Mouse (Mus musculus) kidney, postnatal 10 days (tissue): Measurements from ENCODE around the gene Ccdc117.
"Not testable (repeated sequence)": the region's sequence is repeated elsewhere in the genome, so short reads cannot be mapped to it uniquely, and the experiment has no call there.

Experiments used
- DNase-seq: peaks from one replicate; pipeline ENCODE4 v3.0.0; 2021; ENCODE audit warnings: mixed read lengths

Gene Ccdc117

DNA sequence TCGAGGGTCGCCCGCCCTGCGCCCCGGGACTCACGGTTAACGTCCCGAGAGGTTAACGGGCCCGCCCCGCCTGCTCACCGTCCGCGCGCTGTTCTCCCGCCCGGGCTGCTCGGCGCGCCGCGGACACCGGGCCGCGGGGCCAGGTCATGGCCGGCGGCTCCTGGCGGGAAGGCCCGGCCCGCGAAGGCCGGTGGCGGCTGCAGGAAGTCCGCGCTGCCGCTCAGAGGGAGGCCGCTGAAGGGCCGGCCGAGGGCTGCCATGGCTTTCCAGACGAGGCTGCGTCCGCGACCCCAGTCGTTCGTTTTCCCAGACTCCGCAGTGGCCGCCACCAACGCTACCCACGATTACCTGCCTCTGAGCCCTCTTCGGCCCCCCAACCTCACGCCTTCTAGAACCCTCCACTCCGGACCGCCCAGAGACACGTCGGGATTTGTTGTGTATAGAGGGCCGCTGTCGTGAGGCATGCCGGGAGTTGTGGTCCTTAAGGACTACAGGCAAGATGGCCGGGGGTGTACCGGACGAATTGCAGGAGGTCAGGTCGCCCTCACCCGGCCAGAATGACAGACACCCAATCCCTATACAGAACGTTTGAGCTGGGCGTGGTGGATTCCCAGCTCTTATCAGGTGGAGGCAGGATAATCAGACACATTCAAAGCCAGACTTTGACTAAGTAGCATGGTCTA is at the start of gene Ccdc117:
Gene Ccdc117, minus strand, starts transcription at position 389 of the 683 bp plus-strand sequence.
- peak; percentile 94 for DNase-seq

DNA sequence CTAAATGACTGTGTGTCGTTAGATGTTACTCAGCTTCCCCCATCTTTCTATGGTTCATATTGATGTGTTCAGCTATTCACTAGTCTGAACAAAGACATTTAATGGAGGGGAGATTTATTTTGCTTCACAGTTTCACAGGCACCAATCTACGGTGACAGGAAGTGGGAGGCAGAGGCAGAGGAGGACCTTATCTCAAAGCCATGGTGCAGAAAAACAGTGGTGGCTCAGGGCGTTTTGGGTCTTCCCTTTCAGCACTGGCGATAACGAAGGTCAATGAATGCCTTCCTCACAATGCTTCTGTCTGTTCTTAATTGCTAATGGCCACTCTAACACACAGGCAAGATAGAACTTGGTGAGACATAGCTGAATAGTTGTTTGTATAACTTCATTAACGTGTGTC is 33.1 kb upstream of the Ccdc117 start:
- no peak for DNase-seq

DNA sequence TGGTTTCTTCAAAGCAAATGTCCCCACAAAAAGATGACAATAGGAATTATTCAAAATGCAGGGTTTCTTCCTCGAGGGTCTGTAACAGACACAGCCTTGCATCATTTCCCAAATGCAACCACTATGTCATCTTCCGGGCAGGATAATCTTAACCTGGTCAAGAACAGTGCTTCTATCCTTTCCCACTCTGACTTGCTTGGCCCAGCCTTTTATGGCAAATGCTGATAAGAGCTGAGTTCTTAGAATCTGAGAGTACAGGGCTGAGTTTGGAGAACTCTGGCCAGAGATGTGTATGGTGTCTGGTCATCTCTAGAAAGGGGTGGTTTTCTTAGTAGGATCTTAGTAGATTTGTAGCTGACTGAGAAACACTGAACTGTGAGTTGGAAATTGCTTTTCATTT is 31.8 kb upstream of the Ccdc117 start:
- no peak for DNase-seq

DNA sequence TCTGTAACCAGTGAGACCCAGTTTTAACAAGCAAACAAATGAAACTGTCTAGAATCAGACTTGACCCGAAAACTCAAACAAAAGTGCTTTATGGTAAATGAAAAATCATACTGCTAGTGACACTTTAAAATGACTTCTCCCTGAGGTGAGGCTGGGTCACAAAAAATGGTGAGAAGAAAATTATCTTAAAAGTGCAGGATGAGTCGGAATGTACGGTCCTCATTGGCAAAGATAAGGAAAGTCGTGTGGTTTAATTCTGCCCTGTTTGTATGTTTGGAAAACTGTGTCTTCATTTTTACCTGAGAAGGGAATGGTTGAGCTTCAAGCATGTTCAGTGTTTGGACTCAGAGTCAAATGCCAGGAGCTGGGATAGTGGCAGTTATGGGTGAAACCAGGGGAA is 29.9 kb upstream of the Ccdc117 start:
- no peak for DNase-seq

DNA sequence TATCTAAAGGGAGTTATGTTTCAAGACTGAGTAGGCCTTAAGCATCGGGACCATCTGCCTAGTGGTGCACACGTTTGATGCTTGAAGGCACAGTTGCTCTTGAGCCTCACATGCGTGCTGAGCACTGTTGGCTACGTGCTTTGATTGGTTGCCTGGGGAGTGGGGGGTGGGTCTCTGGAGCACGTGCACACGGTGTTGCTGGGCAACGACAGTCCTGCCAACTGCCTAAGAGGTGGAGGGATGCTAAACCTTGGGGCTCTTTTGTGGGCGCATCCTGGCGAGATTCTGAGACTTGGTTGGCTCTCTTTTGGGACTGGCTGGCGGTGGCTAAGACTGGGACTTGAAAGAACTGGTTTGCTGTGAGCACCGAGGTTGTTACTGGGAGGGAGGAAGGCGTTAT is 27.5 kb upstream of the Ccdc117 start, which contains the start of gene Ankrd36:
Gene Ankrd36, plus strand, starts transcription at position 211 of the 400 bp plus-strand sequence.
- no peak for DNase-seq

DNA sequence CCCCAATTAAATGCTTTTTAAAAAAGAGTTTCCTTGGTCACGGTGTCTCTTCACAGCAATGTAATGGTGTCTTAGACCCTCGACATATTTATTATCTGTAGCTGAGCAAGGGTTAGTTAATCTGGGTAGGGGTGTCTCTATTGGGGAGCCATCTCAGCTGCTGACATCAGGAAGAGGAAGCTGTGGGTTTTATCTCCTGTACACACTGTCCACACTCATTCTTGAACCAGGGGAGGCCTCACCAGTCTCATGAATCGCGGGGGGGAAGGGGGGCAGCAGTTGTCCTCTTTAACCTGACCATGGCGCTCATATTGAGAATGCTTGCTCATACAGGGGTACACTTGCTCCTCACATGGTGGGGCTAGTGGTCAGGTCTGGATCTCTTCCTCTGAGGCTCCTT is 26.1 kb upstream of the Ccdc117 start:
- DNase-seq: no peak

DNA sequence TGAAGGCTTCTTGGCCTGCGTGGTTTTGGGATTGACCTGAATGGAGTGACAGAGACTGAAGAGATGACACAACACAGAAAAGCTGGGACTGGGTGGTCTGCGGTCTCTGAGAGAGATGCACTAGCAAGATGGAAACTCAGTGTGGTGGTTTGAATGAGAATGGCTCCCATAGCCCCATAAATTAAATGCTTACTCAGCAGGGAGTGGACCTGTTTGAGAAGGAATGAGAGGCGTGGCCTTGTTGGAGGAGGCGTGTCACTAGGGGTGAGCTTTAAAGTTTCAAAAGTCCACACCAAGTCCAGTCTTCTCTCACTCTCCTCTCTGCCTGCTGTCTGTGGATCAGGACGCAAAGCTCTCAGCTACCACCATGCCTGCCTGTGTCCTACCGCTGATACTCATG is 25.7 kb upstream of the Ccdc117 start:
- no peak for DNase-seq

DNA sequence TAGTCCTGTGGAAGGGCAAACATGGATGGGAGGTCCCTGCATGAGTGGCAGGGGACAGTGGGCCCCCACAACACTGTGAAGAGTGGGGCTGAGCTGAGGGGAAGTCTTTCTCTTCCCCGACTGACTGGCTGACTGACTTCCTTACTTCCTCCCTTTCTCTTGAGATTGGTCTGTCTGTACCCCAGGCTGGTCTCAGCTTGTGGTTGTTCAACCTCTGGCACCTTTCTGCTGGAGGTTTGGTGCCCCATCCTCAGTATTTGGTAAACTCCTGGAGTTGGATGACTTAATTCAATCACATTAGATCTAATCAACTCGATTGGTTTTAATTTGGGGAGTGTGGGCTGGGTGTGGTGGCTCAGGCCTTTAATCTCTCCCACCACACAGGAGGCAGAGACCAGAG is 24.5 kb upstream of the Ccdc117 start:
- no peak for DNase-seq

DNA sequence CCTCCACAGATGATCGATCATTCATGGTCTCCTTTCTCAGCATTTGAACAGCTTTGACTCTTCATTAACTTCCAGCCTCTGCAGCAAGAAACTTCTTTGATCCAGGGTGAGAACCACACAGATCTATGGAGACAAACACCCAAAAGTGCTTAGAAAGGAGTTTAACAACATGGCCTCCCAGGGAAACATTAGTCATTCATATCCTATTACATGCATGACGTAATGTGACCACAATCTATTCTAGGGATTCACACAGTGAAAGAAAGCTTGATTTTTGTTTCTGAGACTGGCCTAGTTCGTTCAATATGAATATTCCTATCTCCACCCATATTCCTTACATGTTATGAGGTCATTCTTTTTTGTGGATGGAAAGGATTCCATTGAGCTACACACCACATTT is 23.6 kb upstream of the Ccdc117 start:
- DNase-seq: no peak

DNA sequence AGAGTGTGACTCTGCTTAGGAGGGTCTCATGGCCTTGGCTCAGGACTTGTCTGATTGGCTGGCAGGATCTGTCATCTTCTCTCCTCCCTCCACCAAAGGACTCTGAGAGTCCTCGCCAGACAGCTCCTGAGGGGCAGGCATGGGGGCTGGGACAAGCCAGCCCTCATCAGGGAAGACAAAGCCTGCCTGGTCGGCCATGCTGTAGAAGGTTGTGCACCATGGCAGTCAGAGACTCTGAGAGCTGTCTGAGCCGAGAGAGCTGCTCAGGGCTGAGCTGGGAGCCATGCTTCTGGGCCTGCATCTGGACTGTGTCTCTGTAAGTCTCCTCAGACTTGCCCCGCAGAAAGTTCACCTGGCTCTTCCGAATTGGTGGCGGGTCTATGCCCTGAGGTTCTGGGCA is 21.9 kb upstream of the Ccdc117 start:
- DNase-seq: no peak

DNA sequence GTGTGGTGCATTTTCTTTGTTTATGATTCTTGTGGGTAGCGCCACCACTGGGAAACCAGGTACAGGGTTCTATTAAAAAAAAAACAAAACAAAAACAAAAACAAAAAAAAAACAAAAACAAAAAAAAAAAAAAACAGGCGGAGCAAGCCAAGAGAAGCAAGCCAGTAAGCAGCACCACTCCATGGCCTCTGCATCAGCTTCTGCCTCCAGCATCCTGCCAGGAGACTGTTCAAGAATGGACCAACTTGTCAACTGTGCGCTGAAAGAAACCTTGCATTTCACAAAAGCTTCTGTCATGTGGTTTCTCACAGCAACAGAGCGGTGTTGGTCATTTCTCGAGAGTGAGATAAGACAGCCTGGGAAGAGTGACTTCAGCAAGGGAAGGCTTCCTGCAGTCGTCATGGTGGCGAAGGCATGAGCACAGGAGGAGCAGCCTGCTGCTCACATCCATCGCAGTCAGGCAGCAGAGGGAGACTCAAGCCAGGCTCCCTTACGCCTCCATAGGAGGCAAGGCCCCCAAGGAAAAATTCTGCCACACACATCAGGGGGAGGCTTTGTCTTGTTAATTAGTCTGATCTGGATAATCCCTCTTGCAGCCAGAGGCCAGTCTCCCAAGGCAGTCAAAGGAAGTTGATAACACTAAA is 20.8 kb upstream of the Ccdc117 start:
- DNase-seq: peak; percentile 31

DNA sequence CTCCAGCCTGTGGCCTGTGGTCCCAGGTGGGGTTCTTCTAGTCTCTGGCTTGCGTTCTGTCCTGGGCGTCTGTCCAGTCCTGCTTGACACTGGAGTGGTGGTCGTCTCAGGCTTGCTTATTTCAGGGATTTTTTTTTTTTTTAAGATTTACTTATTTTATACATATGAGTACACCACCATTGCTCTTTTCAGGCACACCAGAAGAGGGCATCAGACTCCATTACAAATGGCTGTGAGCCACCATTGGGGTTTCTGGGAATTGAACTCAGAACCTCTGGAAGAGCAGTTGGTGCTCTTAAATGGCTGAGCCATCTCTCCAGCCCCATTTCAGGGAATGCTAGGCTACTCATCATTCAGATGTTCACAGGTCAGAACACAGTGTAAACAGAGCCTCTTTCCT is 18.3 kb upstream of the Ccdc117 start:
- DNase-seq: no peak

DNA sequence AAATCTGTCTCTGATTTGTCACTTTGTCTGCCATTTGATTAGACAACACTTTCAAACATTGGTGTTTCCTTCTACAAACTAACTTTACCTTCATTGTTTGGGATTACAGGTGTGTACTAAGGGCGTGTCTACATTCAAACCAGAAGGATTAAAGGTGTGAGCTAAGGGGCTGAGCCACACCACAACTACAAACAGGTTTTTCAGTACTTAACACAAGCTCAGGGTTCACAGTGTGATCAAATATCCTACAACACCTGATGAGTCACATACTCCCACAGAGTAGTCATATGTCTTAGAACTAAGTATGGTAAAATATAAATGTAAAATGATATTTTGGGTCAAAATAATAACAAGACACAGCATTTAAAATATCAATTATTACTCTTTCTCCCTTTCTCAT is 9.9 kb upstream of the Ccdc117 start:
- DNase-seq: no peak

DNA sequence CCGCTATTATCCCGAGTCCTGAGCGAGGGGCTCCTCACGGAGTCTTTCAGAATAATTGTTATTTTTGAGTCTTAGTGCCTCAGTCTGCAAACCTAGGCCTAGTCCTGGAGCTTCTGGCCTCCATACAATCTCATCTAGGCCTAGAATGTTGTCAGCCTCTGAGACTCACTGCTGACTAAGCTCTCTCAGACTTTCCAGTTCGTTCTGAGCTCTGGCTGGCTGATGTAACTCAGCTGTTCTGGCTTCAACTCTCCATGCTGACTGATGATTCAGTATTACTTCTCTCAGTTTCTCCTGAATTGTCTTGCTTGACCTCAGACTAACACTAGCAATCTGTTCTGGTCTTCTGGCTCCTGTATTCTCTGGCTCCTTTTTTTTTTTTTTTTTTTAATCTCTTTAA is 9.4 kb upstream of the Ccdc117 start:
- DNase-seq: no peak

DNA sequence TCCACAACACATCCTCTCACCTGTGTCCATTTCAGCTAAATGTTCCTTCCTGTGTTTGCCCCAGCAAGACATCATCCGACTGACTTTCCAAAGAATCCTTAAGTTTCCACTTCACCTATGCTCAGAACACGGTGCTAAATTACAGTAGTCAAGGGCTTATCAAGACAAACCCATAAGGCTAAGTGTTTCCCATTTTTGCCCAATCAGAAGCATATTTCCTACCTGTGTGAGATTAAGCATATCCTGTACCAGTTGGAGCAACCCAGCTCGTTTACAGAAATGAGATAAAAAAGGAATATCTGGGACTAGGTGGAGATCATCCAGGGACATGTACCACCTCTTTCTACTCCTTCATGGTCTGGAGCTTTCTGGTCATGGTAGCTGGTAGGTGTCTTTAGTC is 4.7 kb upstream of the Ccdc117 start:
- no peak for DNase-seq

DNA sequence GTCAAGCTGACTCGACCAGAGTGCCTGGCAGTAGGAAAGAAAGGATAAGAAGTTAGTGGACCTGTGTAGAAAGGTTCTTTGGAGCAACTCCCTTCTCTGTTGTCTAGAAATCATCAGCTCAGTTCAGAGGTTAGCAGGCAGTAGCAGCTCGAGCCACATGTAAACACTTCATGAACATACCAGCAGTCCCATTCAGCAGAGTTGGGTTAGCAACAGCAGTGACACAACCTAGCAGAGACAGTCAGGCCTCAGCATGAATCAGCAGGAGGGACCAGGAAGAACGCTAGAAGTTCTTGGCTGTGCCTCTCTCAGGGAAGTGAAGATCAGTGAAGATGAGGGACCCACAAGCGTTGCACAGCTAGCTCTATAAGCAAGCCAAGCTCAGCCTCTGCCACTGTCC is 3.5 kb upstream of the Ccdc117 start:
- DNase-seq: no peak

DNA sequence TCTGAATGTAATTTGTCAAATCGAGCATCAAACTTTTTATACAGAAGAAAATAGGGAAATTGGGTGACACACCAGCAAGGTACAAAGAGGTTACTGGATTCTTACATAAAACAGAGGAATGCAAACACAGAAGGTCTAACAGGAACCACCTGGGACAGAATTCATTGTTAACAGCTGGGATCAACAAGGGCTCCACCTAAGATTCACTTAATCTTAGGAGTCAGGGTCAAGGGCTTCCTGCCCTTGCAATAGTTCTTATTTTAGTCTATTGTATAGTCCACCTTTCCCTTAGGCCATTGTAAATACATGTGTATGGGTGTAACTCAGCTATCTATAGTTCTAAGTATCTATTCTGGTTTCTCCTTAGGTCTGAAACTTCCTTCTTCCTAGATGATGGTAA is 2.7 kb upstream of the Ccdc117 start:
- not testable (repeated sequence) for DNase-seq

DNA sequence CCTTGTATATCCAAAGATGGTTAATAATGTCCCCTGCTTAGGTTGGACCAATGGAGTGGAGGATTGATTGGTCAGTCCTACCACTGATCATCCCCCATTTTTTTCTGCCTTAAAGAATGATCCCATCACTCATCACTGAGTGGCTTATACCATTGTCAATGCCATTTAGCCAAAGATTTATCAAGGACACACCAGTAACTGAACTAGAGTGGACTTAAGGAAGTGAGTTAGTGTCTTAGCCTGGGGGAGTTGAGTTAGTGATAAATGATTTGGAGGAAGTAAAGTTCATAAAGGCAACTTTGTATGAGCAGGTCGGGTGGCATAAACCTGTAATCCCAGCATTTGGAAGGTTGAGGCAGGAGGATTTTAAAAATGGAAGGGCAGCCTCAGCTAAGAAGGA is 1.3 kb upstream of the Ccdc117 start:
- no peak for DNase-seq

DNA sequence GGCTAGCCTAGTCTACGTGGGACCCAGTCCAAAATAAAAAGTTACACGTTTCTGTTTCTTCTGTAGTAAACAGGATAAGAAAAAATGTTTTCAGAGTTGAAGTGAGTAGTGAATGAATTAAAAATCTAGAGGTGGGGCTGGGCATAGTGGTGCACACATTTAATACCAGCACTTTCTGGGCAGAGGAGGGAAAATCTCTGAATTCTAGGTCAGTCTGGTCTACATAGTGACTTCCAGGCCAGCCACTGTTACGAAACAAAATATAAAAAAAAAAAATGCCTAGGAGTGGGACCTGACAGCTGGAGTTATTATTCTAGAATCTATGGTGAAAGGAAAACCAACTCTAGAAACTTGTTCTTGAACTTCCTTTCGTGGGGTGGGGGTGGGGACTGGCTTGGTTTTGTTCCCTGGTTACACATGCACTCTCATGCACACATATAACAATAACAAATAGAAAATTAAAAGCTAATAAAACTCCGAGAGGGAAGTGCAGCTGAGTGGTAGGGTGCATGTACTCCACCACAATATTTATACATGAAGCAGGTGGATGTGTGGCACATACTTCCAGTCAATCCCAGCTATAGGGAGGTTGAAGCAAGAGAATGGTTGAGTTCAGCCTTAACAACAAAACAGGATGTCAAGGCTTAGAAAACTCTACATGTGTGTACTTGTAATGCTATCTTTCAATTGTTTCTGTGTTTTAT is 647 bp upstream of the Ccdc117 start:
- DNase-seq: no peak

DNA sequence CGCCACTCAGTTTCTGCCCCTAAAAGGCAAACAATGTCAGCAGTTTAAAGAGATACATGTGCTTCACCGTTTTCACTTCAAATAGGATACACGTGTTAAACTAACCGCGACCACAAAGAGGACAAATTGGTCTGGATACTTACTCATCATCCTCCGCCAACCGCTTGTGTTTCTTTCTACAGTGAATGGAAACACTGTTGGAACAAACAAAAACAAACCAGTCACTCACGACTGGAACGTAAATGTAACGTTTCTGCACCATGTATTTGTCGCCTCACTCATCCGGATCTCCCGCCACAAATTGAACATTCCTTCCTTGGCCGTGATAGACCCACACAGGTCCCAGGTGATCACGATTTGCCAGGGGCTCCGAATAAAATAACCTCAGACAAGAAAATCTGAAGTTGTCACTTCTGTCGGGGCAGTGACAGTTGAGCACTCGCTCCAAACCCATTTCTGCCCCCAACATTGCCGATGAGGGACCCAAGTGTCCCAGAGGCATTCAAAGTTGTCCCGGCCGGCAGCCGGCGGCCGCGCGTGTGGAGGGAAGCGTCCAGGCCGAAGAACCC is 673 bp downstream of the Ccdc117 start:
- no peak for DNase-seq

DNA sequence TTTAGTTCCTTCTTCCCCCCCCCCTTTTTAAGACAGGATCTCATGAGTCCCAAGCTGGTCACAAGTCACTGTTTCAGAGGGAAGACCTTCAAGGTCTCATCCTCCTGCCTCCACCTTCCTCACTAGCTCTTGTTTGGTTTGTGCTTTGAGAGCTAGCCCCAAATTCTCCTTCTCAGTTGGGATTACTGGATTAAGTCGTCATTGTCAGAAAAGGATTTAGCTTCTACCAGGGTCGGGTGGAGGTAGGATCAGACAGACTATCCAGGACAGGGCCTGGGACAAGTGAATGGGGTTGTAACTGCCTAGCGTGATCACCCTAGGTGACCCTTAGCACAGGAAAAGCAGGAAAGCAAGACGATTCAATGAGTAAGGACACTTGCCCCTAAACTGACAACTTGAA is 1.7 kb downstream of the Ccdc117 start:
- no peak for DNase-seq

DNA sequence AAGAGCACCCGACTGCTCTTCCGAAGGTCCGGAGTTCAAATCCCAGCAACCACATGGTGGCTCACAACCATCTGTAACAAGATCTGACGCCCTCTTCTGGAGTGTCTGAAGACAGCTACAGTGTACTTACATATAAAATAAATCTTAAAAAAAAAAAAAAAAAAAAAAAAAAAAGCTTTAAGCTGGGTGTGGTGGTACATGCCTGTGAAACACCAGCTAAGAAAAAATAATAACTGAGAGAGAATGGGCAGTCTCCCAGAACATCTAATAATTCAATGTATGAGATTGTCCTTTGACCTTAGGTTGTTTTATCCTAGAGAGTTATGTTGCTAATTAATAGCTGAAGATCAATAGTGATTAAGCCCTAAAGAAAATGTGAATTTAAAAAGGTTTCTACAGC is 4.5 kb downstream of the Ccdc117 start:
- DNase-seq: not testable (repeated sequence)

DNA sequence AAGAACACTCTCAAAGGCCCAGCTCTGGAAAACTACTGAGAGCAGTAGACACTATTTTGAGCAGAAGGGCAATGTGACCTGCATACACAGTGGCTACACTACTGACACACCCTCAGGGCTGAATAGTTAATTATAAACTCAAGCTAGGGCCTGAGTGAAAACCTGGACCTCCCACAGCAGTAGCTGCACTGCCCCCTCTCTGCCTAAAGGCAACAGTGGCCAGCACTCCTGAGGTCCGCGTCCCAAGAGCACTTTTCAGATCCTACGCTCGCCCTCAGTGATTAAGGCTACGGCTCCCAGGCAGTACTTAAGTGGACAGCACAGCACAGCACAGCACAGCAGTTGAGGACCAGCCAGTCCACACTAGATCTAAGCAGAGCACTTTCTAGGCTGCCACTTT is 8.9 kb downstream of the Ccdc117 start:
- peak; percentile 61 for DNase-seq

DNA sequence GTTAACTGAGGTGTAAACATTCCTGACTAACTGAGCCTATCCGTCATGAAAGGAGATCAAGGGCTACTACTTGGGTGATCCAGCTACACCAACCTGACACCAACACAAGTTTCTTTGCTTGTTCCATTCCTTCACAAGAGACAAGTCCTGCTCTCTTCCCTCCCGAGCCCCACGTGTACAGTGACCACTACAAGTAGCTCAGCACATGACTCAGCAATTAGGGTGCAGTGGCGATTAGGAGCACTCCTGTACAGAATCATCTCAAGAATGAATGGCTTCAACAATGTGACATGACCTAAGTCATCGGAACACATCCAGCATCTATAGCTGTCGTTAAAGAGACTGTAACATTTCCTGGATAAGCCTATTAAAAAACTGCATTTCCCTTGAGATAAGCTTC is 11.3 kb downstream of the Ccdc117 start:
- DNase-seq: no peak
